Mouse (Mus musculus) lung, postnatal 36 days (tissue): ENCODE measurements around the gene Efna4.

ENCODE experiments used
- DNase-seq: peaks from one replicate; pipeline ENCODE4 v3.0.0; 2022; ENCODE audit warnings: mixed read lengths

The Efna4 gene

DNA sequence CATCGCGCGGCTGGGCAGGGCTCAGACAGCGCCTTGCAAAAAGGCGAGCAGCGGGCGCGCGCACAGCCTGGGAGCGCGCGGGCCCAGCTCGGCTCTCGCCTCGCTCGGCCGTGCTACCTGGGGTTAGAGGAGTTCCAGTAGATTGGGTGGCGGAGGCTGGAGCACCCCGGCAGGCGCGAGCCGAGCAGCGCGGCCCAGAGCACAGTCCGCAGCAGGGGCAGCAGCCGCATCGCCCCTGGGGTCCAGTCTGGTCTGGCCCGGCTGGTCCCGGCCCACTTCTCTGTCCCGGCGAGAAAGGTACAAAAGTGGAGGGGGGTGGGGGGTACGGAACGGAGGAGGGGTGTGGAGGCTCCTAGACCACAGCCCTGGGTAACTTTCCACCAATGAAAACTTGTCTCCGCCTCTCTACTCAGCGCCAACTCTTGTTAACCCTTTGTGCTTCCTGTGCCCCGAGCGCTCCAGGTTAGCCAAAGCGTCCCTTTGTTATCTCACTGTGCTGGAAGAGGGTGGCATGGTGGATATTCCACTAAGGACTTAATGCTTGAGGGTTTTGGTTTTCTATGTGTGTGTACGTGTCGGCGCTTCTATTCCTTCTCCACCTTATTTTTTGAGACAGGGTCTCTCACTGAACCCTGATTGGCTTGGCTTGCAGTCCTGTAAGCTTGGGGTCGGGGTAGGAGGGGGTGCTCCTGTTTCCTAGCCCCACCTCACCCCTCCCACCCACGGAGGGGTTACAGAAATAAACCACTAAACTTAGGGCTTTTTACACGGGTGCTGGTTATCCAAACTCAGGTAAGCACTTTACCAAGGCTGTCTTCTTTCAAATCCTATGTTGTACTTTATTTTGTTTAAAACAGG is at the start of gene Efna4:
Efna4 (minus strand) TSS at position 308 of the 858 bp plus-strand sequence.
- DNase-seq, result peak; percentile 65

DNA sequence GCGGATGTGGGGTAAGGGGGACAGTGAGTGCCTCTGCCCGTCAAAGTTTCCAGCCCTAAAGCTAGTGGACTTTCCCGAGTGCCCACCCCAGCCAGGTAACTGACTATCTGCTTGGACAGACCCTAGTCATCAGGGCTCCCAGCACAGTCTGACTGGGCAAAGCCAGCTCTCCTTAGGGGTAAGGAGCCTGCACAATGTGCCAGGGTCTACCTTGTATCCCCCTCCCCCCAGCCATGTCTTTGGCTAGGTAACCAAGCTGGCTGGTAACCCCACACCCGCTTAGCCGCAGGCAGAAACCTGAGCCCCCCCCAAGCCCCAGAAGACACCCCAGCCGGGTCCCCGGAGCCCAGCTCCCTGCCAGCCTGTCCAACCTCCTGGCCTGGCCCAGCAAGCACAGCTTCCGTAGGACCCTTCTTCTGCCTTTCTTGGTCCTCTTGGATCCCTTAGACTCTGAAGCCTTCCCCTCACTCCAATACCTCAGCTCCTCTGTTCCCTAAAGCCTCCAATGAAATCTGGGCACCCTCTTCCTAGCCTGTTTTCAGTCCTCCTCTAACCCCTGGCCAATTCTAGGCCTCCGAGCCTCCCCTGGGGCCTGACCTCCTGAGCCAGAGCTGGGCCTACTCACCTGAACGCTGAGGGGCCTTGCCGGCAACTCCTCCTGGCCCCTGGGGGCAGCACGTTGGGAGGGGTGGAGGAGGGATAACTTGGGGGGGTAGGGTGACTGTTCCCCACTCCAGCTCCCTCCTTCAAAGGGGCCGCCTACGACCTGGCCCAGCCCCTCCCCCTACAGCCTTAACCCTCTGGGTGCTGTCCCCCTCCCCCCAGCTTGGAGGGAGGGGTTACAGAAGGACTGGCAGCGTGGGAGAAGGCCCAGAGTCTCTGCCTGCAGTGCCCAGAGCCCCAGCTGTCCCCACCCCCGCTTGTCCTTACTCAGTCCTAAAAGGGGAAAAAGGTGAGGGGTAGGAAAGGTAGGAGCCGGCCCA is 48.9 kb upstream of the Efna4 start:
- DNase-seq, result no peak

DNA sequence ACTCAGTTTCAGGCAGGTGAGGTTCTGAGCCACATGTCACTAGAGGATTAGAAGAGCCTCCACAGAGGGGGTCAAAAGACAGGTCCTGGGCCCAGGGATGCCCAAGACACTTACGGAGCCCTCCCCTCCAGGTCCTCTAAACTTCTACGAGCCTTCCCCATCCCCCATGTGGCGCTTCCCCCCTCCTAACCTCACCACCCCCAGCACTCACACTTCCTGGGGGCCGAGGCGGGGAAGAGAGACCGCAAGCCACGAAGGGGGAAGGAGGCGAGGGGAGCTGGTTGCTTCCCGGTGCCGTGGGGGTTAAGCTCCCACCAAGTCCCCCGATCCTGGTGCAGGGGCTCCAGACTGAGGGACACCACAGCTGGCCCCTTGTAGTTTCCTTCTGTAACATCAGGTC is 47.6 kb upstream of the Efna4 start:
- DNase-seq, result no peak

DNA sequence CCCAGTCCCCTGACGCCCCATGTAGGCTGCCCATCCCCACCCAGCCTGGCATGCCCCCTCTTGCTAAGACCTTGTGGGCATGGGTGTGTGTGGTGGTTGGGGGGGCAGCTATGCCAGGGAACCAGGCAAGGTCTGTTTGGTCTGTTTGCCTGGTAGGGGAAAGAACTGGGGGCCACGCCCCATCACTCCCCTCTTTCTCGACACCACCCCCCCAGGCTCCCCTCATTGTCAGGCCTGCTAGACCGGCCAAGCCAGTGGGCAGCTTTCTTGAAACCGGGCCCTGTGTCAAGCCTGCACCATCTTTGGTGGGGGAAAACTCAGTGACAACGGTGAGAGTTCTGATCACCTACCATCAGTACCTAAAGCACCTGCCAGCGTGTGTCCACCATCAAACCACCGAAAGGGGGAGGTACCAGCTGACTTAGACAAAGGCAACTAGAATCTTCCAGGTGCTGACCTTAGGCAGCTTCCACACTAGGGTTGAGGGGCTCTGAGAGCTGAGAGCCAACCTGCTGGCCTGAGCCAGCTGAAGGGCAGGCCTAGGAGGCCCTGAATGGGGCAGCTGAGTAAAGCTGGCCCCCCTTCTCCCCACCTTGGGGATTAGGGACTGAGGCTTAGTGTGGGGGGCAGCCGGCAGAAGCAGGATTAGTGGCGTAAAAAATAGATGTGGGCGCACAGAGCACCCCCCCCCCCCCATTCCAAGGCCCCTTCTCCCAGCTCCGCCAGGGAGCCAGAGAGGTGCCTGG is 46.7 kb upstream of the Efna4 start:
- no peak for DNase-seq

DNA sequence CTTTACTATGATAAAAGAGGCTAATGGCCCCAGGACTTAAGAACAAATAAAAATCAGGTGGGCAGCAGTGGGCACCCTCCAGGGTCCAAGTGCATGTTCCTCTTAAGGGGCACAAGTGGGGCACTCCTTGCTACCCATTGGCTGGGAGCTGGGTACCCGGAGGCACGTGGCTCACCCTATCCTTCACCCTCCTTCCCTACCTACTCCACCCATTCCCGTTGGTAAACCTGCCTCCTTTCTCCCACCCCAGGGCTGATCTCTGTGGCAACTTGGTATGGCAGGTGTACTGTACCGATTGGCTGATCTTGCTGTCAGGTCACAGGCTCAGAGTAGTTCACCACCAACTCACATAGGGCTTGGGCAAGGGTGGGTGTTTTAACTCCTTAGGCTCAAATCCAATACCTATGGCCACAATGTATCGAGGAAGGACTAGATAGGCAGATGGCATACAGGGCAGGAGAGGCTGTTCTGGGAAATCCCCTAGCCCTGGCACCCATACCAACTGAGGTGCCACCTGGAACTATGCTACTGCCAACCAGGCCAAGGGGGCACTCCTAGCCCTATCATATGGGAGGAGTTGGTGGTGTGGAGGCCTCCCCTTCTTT is 45.9 kb upstream of the Efna4 start:
- DNase-seq, result peak; percentile 51

DNA sequence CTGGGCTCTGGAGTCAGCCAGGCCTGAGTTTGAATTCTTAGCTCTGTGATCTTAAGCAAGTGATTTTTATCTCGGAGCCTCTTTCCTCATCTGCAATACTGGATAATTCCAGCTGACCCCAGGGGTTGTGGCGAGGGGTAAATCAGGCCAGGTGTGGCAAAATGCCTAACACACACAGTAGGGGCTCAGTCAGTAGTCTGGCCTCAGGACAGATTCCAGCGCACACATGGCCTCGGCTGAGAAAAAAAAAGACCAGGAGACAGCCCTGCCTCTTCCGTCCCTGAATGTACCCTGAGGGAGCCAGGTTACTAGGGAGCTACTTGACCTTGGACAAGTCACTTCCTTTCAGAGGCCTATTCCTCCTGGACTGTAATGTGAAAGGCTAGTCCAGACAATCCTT is 45.1 kb upstream of the Efna4 start:
- no peak for DNase-seq

DNA sequence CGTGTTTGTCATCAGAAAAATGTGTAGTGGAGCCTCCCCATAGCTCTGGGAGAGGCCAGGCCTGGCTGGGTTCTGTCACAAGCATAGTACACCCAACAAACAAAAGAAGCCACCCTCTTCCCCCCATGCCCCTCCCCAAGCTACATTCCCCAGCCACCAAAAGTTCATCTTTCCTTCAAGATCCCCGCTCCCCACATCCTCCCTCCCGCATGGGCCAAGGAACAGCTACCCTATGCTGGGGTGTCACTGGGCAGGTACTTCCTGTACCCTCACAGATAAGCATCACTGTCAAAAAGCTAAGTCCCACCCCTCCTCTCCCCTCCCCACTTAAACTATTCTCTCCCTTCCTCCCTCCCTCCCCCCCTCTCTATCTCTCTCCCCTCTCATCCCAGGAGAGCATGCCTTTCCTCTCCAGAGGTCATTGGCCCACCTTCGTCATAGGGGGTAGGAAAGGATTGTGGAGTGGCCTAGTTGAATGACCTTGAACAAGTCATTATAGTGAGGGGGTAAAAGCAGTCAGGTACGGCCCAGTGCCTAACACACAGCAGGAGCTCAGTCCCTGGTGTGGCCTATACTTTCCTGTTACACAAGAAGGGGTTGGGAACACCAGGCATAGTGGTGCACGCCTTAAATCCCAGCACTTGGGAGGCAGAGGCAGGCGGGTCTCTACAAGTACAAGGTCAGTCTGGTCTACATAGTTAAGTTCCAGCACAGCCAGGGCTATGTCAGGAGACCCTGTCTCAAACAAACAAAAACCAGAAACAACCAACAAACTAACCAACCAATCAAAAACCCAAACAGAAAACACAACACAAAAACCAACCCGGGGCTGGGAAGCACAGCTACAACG is 44.4 kb upstream of the Efna4 start:
- no peak for DNase-seq

DNA sequence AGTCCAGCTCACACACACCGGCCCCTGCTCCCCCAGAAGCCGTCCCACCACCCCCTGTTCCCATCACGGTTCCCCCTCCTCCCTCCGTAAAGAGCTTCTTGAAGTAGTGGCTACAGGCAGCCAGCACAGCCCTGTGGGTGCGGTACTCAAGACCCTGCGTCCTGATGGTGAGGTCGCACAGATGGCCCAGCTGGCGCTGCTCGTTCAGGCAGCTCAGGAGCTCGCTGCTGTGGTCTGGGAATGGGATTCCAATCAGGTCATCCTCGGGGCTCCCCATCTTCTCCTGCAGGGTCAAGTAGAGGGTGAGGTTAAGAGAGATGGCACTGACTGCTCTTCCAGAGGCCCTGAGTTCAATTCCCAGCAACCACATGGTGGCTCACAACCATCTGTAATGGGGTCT is 43.4 kb upstream of the Efna4 start:
- DNase-seq, result no peak

DNA sequence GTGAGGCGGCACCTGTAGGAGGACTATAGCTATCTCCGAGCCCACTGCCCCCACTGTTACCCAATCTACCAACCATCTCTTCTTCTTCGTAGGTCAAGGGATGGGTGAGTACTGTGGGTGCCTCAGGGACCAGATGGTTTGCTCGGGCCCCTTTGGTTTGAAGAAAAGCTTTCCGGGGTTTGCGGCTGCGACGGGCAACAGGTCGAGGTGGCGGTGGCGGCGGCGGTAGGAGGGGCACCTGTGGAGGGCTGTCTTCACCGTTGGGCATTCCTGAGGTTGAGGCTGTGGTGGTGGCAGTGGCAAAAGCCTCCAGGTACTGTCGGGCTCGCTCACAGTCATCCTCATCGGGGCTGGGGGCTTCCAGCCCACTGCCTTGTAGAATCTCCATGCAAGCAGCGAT is 42.9 kb upstream of the Efna4 start:
- DNase-seq, result no peak

DNA sequence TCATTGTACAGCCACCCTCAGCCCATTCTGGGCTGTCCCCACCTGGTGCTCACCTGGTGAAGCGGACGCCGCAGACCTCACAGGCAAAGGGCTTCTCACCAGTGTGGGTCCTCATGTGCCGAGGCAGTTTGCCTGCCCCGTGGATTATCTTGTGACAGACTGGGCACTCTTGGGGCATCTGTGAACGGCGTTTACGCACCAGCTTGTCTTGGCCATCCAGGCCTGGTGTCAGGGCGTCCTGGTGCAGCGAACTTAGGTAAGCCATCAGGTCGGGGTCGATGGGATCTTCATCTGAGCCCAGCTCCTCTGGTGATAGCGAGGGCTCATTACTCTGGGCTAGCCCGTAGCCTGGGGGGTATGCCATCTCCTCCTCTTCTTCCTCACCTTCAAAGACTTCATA is 42.5 kb upstream of the Efna4 start:
- no peak for DNase-seq

DNA sequence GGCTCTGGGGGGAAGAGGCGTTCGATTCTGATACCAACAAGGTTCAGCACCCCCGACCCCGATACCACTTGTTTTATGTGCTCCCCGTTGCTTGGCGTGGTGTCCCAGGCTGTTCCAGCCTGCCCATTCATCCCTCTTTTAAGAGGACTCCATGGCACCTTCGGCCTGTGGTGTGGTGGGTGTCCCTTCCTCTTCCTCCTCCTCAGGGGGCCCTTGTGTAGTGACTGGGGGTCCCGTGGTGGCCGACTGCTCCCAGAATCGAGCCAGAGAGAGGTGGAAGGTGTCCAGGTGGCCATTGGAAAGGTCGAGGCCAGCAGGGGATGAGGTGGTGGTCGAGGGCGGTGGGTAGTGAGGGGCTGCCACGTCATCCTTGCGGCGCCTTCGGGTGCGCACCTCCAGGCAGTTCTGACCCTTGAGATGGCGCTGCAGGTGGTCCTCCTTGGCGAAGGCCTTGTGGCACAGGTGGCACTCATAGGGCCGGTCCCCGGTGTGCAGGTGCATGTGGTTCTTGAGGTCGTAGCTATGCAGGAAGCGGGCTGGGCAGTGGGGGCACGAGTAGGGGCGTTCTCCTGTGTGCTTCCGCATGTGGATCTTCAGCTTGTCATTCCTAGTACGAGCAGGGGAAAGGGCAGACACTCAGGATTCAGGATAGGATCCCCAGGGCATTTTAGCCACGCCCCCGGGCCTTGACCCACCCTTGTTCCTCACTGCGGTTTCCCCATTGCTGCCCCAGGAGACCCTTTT is 41.7 kb upstream of the Efna4 start:
- no peak for DNase-seq

DNA sequence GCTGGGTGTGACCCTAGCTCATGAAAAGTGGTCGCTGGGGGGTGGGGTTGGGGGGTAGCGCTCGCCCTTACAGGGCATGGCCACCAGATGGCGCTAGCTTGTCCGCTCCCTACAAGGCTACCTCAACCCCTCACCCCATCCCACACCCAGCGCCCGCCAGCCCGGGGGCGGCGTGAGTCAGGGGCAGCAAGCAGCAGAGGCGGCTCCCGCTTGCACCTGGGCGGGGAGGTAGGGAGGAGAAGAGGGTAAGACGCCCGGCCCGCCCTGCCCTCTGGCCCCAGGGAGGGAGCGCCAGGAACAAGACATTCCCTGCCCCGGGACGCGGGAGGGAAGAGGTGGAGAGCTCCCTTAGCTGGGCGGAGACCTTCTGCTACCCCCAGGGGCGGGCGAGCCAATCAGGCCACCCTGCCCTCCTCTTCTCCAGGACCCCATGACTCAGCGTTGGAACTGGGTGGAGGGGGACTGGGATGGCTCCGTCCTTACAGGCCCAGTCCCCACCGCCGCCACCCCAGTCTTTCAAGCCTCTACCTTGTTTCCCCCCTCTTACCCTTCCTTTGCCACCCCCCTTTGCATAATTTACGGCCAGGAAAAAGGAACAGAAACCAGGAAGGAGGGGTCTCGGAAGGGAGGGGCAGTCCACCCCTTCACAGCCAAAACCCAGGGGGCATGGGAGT is 40.7 kb upstream of the Efna4 start:
- peak; percentile 63 for DNase-seq

DNA sequence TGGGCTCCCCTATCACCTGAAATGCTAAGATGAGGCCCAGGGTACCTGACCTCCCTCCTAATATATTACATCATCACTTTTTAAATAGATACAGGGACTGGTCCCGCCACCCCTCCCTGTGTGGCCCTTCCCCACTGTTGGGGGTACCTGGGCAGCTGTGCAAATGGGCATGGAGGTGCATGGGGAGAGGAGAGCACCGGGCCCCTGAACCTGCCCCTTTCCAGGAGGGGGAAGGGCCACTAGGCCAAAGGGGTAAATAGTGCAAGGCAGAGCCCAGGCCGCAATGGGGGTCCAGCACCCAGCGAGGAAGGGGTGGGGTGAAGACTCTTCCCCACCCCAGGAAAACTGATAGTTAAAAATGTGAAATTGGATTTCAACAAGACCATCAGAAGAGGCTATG is 40.0 kb upstream of the Efna4 start:
- no peak for DNase-seq

DNA sequence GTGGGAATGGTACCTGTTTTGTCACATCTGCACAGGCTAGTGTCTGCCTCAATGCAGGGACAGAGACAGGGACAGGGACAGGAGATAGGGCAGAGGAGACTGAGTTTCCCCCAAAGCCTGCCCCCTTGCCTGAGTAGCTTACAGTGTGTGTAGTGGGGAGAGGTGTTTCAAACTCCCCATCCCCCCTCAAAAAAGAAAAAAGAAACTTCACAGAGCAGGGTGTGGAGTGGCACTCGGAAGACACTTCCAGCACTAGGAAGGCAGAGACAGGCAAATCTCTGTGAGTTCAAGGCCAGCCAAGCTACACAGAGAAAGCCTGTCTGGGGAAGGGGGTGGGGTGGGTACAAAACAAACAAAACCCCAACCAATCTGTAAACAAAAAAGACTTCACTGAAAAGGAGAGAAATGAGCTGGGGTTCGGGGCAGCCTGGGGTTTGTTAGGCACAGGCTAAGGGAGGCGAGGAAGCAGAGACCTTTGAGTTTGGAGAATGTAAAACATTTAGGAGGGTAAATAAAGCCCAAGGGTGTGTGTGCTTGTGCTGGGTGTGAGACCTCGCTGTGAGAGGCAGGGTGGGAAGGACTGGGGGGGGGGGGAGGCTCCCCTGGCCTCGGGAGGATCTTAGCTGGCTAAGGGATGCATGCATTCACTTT is 35.9 kb upstream of the Efna4 start:
- no peak for DNase-seq

DNA sequence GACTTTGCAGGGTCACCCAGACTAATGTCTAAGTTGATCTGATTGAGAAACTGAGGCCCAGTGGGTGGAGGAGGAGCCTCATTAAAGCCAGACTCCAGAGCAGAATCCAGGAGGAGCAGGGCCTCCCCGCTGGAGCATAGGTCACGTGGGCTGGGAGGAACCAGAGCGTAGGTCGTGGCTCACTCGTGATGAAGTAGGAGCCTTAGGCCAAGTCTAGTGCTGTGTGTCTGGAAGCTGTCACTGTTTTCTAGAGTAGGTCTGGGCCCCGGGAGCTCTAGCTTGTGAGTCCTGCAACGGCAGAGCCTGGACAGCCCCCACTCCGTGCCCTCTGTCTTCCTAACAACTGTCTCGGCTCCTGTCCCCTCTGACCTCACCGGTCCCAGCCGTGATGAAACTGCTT is 29.5 kb upstream of the Efna4 start:
- no peak for DNase-seq

DNA sequence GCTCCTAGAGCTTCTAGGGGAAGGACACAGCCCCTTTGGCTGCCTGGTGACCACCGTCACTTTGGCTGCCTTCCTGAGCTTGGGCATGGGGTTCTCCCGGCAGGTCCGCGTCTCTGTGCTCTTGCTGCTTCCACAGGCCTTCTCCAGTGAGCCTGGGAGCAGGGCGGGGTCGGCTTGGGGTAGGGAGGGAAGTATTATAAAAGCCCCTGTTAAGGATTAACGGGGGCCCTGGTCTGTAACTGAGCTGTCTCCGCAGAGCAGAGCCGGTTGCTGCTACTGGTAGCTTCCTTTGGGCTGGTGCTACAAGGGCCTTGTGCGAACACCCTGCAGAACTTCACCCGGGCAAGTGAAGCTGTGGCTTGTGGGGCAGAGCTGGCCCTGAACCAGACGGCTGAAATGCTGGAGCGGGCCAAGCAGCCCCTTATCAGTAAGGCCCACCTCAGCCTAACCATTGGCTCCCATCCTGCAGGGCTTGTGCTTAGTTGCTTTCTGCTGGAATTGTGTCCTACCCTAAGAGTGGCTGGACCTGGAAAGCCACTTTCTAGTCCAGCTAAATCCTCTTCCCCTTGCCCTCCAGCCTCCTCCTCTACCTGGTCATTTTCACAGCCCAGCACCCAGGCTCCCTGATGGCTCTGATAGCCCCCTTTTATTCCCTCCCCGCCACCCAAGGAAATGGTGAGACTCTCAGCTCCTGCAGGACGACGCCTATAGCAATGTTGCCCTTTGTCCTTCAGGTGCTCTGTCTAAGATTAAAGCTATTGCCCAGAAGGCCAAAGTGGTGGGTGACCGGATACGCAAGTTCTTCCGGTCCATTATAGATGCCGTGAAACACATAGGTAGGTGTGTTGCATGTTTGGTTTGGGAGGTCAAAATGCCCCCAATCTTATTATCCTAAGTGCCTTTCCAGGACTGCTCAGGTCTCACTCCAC is 27.9 kb upstream of the Efna4 start:
- DNase-seq, result no peak

DNA sequence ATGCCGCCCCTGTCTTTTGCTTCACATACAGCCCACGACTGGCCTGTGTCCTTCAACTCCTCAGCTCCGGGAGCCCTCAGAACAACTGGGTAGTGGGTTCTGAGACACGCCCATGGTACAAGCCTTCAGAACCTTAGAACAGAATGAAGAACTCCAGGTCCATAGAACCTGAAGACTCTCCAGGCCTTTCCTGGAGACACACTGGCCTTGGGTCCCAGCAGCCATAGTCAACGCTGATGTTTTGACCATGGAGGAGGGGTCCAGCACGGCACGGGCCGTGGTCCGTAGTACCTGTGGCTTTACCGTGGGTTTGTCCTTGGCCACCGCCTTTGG is 27.3 kb upstream of the Efna4 start, which contains the start of gene Dcst1:
Dcst1 (minus strand) TSS at position 101 of the 333 bp plus-strand sequence.
- DNase-seq, result no peak

DNA sequence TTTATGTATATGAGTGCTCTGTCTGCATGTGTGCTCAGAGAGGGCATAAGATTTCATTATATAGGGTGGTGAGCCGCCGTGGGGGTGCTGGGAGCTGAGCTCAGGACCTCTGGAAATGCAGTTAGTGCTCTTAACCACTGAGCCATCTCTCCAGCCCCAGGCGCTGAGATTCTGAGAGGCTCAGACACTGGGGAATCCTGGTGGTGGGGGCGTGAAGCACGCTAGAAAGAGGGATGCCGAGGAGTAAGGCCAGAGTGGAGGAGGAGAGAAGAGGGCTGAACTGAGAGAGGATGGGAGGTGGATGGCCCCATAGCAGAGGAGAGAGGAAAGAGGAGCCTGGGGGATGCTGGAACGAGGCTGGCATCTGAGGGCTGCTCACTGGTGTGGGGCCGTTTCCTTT is 26.8 kb upstream of the Efna4 start:
- DNase-seq, result no peak

DNA sequence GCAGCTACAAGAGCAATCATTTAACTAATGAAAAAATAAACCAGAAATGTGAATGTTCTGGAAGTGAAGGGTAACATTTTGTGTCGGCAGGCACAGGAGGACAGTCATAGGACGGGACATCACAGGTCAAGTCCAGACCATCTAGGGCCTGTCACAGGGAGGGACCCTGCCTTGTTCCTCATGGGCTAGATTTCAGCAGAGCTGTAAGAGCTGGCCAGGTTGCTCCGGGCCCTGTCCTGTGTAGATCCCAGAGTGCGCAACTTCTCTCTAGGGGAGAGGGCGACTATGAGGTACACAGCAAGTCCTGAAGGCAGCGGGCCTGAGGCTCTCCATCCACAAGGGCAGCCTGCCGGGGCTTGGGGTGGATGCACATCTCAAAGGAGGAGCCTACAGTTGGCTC is 23.8 kb upstream of the Efna4 start, which contains the start of gene Dcst2:
Dcst2 (plus strand) TSS at position 301 of the 400 bp plus-strand sequence.
- DNase-seq, result no peak
